8 mouse cellular contexts compared by ENCODE assay signal in the genomic region with DNA sequence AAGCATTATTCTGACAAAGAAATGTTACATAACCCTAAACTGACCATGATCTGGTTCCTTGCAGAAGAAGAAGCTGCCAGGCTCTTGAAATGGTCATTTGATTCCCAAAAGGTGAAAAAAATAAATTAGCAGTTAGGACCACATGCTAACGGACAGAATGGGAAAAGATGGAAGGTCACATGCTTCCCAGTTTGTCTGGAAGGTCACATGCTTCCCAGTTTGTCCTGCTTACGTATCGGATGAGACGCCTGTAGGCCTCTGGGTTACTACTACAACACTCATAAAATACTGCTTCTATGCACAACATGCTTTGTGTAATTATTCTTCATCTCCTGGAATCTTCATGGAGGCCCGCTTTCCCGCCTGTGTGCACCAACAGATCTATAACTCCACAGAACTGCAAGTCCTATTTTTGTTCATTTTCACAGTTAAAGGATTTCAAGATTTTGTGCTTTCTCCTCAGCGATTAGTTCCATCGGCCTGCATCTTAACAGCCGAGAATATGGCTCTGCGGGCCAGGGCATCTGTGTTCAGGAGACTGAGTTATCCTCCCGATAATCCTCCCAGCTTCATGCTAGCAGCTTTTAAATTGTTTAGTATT. TPM values are rescaled to one million over a fixed set of nuclear protein-coding genes. Genes with fewer than 3 reads are reported as not detected.
A peak's percentile ranks its signal among the peaks of the same experiment; 100 is the strongest.
DNase-seq lines count a peak whose midpoint lies in the region; ATAC-seq and TF ChIP-seq lines count a peak whose summit lies in the region.

No protein-coding gene starts in this region.

- no peak for ATAC-seq in hindbrain, embryonic 11.5 days (ENCODE audit: low FRiP score)
- no peak for ATAC-seq in liver, embryonic 14.5 days (ENCODE audit: insufficient read depth)
- no peak for ATAC-seq in cerebellum, adult (ENCODE audit: insufficient number of reproducible peaks, low FRiP score, low TSS enrichment)

- H3K4me1 ChIP-seq in hindbrain, embryonic 11.5 days (replicated peaks; ENCODE audit: control insufficient read depth, insufficient read depth, low read length) = peaks cover 5% of the 10 kb centered on the region
- H3K4me1 ChIP-seq in liver, embryonic 14.5 days (replicated peaks; ENCODE audit: control insufficient read depth in 2 of 2, insufficient read depth in 2 of 2, low read length in 1 of 2) = peaks cover 35 to 39% of the 10 kb centered on the region in 2 experiments

- peak overlapping the region; percentile 68 for H3K9ac ChIP-seq in hindbrain, embryonic 11.5 days (ENCODE audit: low read depth, low read length)
- peak overlapping the region; percentile 93 for H3K9ac ChIP-seq in liver, embryonic 14.5 days (replicated peaks)

- no peak for TF ChIP-seq CTCF in liver, embryonic 14.5 days (IDR thresholded peaks at IDR 0.05; ENCODE audit: low read depth)

- H3K9me3 ChIP-seq in hindbrain, embryonic 11.5 days (ENCODE audit: control insufficient read depth, low read length) = no peaks in the 10 kb centered on the region
- no peaks in the 10 kb centered on the region for H3K9me3 ChIP-seq in liver, embryonic 14.5 days (ENCODE audit: control insufficient read depth, low read length)

- TF ChIP-seq EP300 in liver, embryonic 14.5 days (IDR thresholded peaks at IDR 0.05; ENCODE audit: low read depth) = no peak

- no peaks in the 10 kb centered on the region for H3K36me3 ChIP-seq in hindbrain, embryonic 11.5 days (ENCODE audit: control insufficient read depth, insufficient read depth, low read length)
- H3K36me3 ChIP-seq in liver, embryonic 14.5 days (replicated peaks; ENCODE audit: control insufficient read depth, insufficient read depth, low read depth) = peaks cover 9% of the 10 kb centered on the region

- H3K4me2 ChIP-seq in hindbrain, embryonic 11.5 days (replicated peaks; ENCODE audit: low read depth, low read length) = peak overlapping the region; percentile 68
- peak overlapping the region; percentile 96 for H3K4me2 ChIP-seq in liver, embryonic 14.5 days (ENCODE audit: low read depth)

- no peaks in the 10 kb centered on the region for H3K27me3 ChIP-seq in hindbrain, embryonic 11.5 days (ENCODE audit: control insufficient read depth, insufficient read depth, low read length)
- no peaks in the 10 kb centered on the region for H3K27me3 ChIP-seq in liver, embryonic 14.5 days (ENCODE audit: control insufficient read depth, insufficient read depth, low read length)

- H3K4me3 ChIP-seq in hindbrain, embryonic 11.5 days (ENCODE audit: low read depth, low read length) = peak overlapping the region; percentile 75; the same call in 1 of the 2 replicates
- peak overlapping the region; percentile 41 to 60 for H3K4me3 ChIP-seq in liver, embryonic 14.5 days (ENCODE audit: insufficient read depth in 1 of 2, low read depth in 2 of 2, low read length in 2 of 2)

- peak; percentile 24 to 55 for DNase-seq in cerebellum, adult 18-20 months
- DNase-seq in cerebellum, adult 11-12 months = no peak
- peak; percentile 41 for DNase-seq in thymus, postnatal 4 days
- no peak for DNase-seq in thymus, adult 18-20 months
- peak; percentile 43 for DNase-seq in hindbrain, embryonic 11.5 days (ENCODE audit: low spot score)
- DNase-seq in liver, embryonic 14.5 days (ENCODE audit: low read depth in 3 of 3, low spot score in 3 of 3) = no peak
- DNase-seq in telencephalon, adult 2 months (ENCODE audit: low read depth, low spot score) = peak; percentile 26

- H3K27ac ChIP-seq in hindbrain, embryonic 11.5 days (ENCODE audit: low read depth, low read length) = peak overlapping the region; percentile 97
- H3K27ac ChIP-seq in liver, embryonic 14.5 days = peak overlapping the region; percentile 98

- 43% methylated on average over 11 of the region's 11 CpGs for WGBS in hindbrain, embryonic 11.5 days
- 34% methylated on average over 11 of the region's 11 CpGs for WGBS in liver, embryonic 14.5 days (ENCODE audit: insufficient replicate concordance)

RNA-seq across cellular contexts. Expression of a gene that starts 1.1 kb away (rescaled TPM):
- polyA plus RNA-seq in hindbrain, embryonic 11.5 days (2014; fragmentation: Nextera tagmentation; extraction: Ambion mirVana) = 33.8 and 34.7 TPM in 2 replicates
- polyA plus RNA-seq in liver, embryonic 14.5 days (2012; rRNA removed) = 11.5 and 15.5 TPM in 2 replicates
- polyA plus RNA-seq in liver, embryonic 14.5 days (2014; fragmentation: Nextera tagmentation; extraction: Ambion mirVana) = 15.8 and 18.0 TPM in 2 replicates

RNA-seq across cellular contexts. Expression of a gene that starts 36.1 kb away (rescaled TPM):
- 3,542 and 3,682 TPM in 2 replicates for polyA plus RNA-seq in hindbrain, embryonic 11.5 days (2014; fragmentation: Nextera tagmentation; extraction: Ambion mirVana)
- 529 and 1,021 TPM in 2 replicates for polyA plus RNA-seq in liver, embryonic 14.5 days (2012; rRNA removed)
- 2,262 and 2,378 TPM in 2 replicates for polyA plus RNA-seq in liver, embryonic 14.5 days (2014; fragmentation: Nextera tagmentation; extraction: Ambion mirVana)

RNA-seq across cellular contexts. Expression of a gene that starts 43.1 kb away (rescaled TPM):
- polyA plus RNA-seq in hindbrain, embryonic 11.5 days (2014; fragmentation: Nextera tagmentation; extraction: Ambion mirVana) = not detected in 2 replicates
- not detected in 2 replicates for polyA plus RNA-seq in liver, embryonic 14.5 days (2012; rRNA removed)
- polyA plus RNA-seq in liver, embryonic 14.5 days (2014; fragmentation: Nextera tagmentation; extraction: Ambion mirVana) = not detected in 2 replicates

RNA-seq across cellular contexts. Expression of a gene that starts 54.3 kb away (rescaled TPM):
- 81.2 and 88.5 TPM in 2 replicates for polyA plus RNA-seq in hindbrain, embryonic 11.5 days (2014; fragmentation: Nextera tagmentation; extraction: Ambion mirVana)
- polyA plus RNA-seq in liver, embryonic 14.5 days (2012; rRNA removed) = 47.9 and 52.0 TPM in 2 replicates
- 84.6 and 94.7 TPM in 2 replicates for polyA plus RNA-seq in liver, embryonic 14.5 days (2014; fragmentation: Nextera tagmentation; extraction: Ambion mirVana)

Comparison
In these comparisons a context has a peak if more than half of its experiments do, and no peak if none do; other contexts are left out.
1. DNase-seq: peak in cerebellum, adult 18-20 months (2 of 2), thymus, postnatal 4 days (single experiment), hindbrain, embryonic 11.5 days (single experiment) and telencephalon, adult 2 months (single experiment); none in cerebellum, adult 11-12 months (single experiment), thymus, adult 18-20 months (0 of 2) and liver, embryonic 14.5 days (0 of 3).